Mouse (Mus musculus): ENCODE data around the gene Gm3012.
"Not testable (repeated sequence)": the region's sequence is repeated elsewhere in the genome, so short reads cannot be mapped to it uniquely, and the experiment has no call there.

Gene Gm3012

GRCm38 (mm10) chr14:3634212-3634611, at the start of gene Gm3012:
Gm3012 (plus strand) TSS chr14:3634512.
- DNase-seq (ENCODE audit: low spot score in 2 of 2), result not testable (repeated sequence)

- not testable (repeated sequence) for DNase-seq (ENCODE audit: low spot score in 2 of 2)
Observed at GRCm38 (mm10) chr14:3651730-3652129, 17.4 kb downstream of the Gm3012 start, which contains the start of gene Gm3020. Gm3020 (plus strand) TSS chr14:3652030.

- DNase-seq (ENCODE audit: low spot score in 2 of 2), result not testable (repeated sequence)
Observed at GRCm38 (mm10) chr14:3688483-3688882, 54.2 kb downstream of the Gm3012 start, which contains the start of gene Gm3043. Gm3043 (plus strand) TSS chr14:3688783.
